Mouse (Mus musculus) Muller cell, postnatal 12 days (primary cell): Measurements from ENCODE around the gene Gmnc.
A peak's percentile ranks its signal among the peaks of the same experiment; 100 is the strongest.

Source experiments
- DNase-seq: peaks from one replicate; pipeline ENCODE4 v3.0.0-alpha.2; 2015; ENCODE audit errors: inconsistent ontology term

The Gmnc gene

DNA sequence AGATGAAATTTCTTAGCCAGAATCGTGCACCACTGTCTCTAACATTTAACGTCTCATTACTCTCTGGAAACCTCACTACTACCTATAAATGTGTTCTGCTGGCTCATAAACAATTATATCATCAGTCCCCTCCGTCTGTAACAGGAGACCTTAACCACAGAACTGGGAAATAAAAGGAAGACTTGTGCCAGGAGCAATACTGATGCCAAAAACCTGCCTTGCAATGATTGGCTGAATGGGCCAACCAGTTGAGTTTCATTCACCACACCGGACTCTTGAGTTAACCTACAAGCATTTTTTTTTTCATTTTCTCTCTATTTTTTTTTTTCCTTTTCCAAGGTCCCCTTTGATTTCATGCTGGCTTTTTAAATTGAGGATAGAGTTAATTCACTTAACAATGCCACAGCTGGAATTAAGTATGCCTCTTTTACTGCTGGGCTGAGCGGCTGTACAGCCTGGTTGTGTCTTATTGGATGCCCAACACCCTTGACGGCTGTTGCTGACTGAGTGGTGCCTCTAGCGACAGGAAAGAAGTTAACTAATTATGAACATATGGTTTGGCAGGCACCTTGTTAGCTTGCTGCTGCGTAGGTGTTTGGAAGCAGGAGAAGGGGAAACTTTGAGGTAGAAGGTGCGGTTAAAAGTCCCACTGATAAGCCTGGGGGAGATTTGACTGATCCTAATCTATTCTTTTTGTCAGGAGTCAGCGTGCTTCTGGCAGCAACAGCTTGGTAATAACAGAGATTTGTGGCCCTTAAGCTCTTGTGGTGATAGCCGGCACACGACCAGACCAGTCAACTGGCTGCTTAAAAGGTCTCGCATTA lies at the start of gene Gmnc:
TSS of gene Gmnc (minus strand) at position 176 of the 824 bp plus-strand sequence.
- DNase-seq = no peak

DNA sequence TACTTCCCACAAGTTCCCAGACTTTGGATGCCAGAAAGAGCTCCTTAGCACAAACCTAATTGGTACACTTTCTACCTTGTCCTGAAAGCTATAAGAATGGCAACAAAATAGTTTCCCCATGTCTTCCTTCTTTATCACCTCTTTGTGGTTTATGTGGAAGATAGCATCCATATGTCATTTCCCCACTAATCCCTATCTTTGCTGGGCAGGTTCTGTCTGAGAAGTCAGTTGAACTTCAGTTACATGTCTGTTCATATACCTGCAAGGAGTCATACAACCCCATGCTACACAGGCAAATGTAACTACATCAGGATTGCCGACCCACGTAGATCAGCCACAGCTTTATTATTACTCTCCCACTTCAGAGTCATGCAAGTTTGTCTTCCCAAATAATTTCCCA lies 35.8 kb upstream of the Gmnc start:
- no peak for DNase-seq

DNA sequence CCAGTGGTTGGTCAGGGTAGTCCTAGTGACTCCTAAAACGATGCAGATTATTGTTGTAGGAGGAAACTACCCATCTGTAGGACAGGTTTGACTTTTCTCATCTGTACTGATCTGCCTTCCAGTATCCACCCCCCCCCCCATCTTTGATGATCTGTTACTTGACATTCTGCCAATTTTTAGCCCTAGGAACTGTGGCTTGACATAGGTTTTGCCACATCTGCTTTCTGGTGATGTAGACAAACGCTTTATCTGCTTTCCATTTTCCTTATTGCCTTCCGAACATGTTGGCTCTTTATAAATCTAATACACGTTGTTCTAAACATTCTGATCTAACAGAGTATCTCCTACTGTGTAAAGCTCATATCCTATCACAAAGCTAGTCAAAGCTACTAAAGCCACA lies 34.8 kb upstream of the Gmnc start:
- DNase-seq = no peak

DNA sequence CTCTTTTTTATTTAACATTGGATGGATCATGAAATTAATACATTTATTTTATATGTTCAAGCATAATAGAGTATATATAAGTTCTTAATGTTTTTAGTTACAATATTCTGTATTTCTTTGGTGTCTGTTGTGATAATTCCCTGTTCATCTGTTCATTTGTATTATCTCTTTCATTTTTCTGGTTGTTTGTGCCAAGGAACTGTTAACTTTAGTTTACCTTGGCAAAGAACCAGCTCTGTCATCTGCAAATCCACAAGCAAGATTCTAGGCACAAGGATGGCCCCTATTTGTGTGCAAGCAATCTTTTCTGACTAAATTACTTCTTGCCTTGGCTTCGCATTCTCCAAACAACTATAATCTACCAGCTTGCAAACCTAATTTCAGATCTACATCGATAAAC lies 31.3 kb upstream of the Gmnc start:
- DNase-seq = no peak

DNA sequence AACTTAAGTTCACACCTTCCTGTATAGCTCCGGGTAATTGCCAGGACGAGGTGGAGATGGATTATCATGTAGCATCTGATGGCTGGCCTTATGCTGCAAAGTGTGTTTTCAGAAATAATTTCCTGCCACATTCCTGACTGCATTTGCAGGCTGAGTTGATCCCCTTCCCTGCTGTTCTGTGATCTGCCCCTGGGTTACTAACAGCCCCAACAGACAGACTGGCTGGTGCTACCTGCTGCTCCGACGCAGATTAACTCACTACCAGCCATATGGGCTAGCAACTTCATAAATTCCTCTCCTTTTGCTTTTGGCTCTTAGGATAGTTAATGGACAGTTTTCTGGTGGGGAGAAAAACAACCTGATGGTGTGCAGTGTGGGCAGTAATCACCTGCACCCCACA lies 25.9 kb upstream of the Gmnc start:
- DNase-seq = no peak

DNA sequence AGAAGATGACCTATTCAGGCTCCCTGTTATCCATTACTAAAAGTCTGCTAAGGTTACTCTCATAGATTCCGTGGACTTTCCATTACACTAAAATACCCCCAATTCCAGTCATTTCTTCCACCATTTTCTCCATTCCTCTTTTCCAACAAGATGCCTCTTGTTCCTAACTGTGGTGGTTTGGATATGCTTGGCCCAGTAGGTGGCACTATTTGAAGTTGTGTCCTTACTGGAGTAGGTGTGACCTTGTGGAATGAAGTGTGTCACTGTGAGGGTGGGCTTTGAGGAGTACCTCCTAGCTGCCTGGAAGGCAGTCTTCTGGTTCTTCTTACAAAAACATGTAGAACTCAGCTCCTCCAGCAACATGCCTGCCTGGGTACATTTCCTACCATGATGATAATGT lies 11.3 kb upstream of the Gmnc start:
- no peak for DNase-seq

DNA sequence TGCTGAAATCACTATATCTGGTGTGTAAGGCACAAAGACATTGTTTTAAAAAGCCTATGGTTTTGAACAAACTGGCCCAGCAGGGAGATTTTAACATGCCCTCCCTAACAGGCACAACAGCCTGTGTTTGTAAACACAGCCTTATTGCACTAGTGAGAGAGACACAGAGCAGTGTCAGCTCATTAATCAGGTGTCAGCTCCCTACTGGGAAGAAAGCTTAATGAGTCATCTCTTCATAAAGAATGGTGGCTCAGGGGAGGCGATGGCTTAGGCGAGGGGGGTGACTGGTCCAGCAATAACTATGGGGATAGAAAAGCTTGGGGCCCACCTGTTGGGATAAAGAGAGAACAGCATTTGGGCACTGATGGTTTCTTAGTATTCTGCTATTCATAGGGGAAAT lies 8.1 kb upstream of the Gmnc start:
- no peak for DNase-seq

DNA sequence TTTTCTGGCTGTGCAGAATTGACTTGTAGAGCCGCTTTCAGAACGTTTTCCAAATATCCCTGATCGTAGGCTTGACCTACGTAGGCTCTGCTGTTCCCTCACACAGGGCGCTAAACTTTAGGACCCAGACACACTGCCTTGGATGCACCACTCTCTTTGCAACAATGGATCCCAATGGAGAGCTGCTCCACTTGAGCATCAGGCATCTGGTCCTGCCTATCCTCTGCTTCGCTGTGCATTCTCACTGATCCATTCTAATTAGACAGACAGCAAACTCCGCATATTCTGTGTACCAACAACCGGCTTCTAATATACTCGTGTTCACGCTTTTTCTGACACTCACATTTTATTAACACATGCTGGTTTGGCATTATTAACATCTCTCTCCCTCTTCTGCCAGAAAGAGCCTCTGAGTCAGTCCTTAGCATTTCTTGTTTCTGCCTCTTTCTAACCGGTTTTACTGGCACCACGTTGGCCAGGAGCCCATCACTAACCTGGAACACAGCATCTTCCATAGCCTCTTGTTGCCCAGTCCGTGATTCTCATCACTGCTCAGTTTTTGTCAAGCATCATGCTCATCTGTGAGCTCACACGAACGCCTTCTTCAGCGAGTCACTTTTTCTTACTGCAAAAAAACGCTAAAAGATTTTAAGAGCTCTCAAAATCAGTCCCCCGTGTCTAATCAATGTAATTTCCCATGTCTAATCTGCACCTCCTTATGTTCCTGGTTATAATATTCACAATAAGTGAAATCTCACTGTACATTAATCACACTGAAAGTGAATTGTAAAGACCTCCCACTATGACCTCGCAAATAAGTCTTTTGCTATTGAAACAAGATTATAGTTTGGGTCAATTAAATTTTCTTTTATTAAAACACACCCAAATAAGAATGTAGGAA lies 1.8 kb downstream of the Gmnc start:
- no peak for DNase-seq

DNA sequence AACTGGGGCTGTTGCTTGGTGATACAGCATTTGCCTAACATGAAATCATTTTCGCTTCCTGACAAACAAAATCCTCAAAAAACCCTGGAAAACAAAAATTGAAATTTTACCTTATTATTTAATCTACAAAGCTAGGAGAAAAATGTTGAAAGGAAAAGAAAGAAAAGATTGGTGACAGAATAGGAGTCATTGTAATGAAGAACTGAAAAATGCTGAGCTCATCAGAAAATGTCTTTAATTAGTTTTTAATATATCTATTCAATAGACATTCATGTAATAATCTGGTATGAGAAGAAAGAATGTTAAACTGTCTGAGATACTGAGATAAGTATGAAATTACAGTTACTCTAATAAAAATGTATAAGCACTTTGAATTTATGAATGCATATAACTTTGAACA lies 3.3 kb downstream of the Gmnc start:
- DNase-seq = no peak

DNA sequence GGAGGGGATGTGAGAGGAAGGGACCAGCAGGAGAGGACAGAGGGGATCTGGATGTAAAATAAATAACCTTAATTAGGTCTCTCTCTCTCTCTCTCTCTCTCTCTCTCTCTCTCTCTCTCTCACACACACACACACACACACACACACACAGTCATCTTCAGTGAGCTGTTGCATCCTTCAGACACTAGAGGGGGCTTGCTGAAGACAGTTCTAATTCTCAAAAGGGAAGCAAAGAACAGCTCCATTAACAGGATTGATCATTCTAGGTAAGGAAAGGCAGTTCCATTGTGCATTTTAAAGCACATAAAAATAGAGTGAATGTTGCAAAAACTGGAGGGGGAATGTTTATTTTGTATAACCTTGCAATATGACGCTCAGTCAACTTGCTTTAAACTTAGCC lies 5.7 kb downstream of the Gmnc start:
- no peak for DNase-seq

DNA sequence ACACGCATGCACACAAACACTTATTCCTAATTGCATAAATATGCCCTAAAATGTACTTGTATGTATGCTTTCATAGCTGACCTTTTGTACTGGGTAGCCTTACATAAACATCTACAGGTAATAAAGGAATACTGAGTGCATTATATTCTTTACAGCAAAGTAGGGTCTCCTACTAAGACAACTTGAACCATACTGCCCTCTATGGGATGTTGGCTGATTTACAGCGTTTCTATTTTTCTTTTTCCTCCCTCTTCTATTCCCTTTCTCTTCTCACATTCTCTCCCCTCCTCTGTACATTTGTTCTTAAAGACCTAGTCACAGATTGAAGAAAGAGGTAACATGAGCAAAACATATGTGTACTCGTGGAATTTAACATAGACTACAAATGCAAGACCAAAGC lies 9.3 kb downstream of the Gmnc start:
- DNase-seq = no peak

DNA sequence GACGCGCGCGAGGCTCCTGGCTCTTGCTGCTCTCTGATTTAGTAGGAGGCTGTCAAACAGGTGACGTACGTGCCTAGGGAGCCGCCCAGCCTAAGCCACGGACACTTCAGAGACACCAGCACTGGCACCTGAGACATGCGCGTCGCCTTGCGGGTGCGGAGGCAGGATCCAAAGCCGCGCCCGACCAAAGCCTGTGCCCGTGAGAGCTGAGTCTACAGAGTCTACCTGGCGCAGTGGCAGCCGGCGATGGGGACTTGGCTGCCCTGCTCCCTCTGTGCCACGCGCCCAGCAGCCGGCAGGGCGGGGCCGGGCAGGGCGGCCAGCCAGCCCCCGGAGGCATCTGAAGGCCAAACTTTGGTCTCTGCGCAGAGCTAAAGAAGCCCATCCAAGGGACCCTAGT lies 23.5 kb downstream of the Gmnc start:
- DNase-seq = peak; percentile 28

DNA sequence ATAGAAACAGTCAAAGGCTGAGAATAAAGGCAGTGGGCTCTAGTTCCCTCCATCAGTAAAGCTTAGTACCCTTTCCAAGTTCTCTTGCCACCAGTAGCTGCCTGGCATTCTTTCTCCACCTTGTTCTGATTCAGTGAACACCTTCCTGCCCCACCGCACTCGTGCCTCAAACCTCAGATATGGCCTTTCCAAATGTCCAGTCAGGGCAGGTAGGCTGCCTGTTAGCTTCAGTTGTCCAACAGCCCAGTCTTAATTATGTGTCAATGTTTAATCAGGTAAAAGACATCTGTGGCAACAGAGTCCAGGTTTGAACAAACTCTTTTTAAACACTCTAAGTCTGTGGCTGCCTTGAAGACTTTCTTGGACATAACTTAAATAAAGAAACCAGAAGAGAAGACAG lies 24.6 kb downstream of the Gmnc start:
- no peak for DNase-seq

DNA sequence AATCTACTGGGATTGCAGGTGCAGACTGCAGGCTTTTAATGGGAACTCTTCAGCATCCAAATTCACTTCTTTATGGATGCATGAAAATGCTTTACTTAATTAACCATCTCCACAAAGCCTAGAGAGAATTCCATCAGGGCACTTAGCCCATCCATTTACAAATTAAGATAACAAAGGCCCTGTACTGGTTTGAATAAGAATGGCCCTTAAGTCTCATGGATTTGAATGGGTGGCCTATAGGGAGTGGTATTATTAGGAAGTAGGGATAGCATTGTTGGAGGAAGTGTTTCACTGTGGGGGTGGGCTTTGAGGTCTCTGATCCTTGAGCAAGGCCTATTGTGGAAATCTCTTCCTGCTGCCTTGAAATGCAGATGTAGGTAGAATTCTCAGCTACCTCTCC lies 29.5 kb downstream of the Gmnc start:
- DNase-seq = no peak

DNA sequence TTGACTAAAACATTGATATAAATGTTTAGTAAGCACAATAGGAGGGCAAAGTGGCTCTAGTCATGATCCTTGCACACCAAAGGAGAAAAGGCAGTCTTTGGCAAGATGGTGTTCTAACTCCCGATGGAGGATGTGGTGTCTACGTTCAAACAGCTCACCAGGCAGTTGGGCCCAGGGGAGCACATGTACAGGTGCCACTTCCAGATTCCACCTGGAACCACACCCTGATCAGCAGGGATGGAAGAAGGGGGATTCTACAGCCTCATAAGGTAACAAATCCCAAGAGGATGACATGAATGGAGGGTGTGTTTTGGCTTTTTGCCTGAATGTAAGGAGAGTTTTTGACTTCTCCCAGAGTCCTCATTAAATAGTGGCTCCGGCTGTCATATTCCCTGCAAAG lies 39.9 kb downstream of the Gmnc start:
- no peak for DNase-seq

DNA sequence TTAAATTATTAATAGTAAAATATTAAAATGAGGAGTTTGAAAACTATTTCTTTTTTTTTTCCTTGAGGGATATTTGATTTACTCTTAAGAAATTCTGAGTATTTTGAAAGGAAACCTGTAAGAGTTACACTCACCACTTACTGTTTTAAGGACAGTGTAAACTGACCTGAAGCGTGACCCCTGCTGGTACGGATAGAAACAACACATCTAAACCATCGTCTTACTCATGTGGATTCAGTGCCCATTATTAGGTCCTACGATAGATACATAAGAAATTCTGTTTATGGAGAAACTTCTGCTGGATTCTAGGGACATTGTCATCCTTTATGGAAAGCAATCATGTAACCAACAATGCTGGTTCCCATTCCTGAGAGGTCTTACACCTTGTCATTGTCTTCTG lies 41.2 kb downstream of the Gmnc start:
- DNase-seq = no peak

DNA sequence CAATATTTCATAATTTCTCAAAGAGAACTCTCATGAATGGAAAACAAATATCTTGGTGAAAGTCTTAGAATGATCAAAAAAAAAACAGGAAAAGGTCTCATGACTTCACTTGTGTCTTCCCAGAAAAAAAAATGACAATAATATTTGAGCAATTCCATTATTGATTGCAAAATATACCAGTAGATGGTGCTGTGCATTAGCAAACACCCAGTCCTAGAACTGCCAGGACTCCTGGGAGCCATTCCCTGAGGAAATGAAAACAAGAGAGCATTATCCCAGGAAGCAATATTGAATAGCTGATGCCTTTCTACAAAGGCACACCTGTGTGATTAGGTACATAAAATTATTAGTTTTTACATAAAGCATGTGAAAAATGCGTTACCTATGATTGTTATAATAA lies 87.5 kb downstream of the Gmnc start:
- no peak for DNase-seq

DNA sequence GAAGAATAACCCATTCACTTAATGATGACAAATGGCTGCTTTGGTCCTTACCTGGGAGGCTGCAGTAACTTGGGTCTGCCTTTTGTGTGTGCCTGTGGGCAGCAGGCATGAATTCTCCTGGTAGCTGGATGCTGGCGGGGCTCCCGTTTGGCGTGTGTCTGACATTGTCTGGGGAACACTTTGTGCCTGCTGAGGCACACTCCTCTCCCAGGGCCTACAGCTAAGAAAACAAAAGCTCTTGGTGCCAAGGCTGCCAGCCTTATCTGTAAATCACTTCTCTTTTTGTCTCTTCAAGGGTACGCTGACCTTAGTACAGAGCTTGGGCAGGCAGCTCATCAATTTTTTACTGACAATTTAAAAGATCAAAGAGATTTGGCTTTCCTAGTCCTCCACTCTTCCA lies 90.0 kb downstream of the Gmnc start:
- peak; percentile 7 for DNase-seq

DNA sequence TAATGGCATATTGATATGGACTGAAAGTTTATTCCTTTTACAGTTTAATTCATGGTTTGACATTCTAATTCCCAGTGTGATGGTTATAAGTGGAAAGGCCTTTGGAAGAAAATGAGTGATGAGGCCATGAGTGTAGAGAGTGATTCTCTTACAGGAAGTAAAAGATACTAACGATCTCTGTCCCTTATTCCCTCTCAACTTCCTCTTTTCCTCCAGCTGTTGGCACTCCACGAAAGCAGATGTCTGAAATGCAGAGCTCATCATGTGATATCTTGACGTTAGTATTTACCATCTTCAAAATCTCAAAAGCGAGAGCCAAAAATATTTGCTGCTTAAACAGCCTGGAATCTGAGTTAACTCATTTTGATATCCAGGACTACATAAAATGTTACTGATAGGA lies 105.1 kb downstream of the Gmnc start:
- no peak for DNase-seq

DNA sequence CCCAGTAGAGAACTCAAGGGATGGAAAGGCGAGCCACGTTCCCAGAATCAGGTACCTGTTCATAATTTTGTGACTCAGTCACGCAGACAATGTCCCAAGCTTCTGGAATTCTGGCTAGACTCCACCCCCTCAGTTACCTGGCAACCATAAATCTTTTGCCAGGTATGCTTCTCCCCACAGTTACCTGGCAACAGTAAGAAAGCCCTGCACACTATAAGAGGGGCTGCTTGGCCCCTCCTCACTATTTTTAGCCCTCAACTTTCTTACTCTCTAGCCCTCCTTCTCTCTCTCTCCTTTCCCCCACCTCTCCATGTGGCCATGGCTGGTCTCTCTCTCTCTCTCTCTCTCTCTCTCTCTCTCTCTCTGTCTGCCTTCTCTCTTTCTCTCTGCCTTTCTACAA lies 114.6 kb downstream of the Gmnc start:
- DNase-seq = no peak
